Mouse (Mus musculus) v-Abl transformed pro-B cells (cell line): ENCODE results near the gene Slc16a4.

ENCODE experiments used
- in situ Hi-C, 2 experiments: fragments of 400-800 bp; cut with MboI; formaldehyde crosslinking; loops; one replicate each; pipeline ENCODE4 v1.15.1; 2025; ENCODE audit not compliant: unreplicated experiment in 2 of 2

The Slc16a4 gene

GRCm38 (mm10) chr3:107356964-107357441, 66.0 kb downstream of the Slc16a4 start:
- in situ Hi-C loops: loop anchor here (5.0 to 10.0 kb wide), 3 partner anchors 105 to 262 kb away; no protein-coding TSS in a partner anchor

GRCm38 (mm10) chr3:107357700-107358234, 66.7 kb downstream of the Slc16a4 start:
- in situ Hi-C loops: loop anchor here (5.0 to 10.0 kb wide), 3 partner anchors 105 to 263 kb away; no protein-coding TSS in a partner anchor

GRCm38 (mm10) chr3:107360341-107360740, 69.3 kb downstream of the Slc16a4 start:
- in situ Hi-C loops: no loop called here
